Mouse (Mus musculus) retina, postnatal 7 days (tissue): ENCODE results near the gene Sct.
"Not testable (repeated sequence)": the region's sequence is repeated elsewhere in the genome, so short reads cannot be mapped to it uniquely, and the experiment has no call there.

Source experiments
- DNase-seq: peaks from one replicate; pipeline ENCODE4 v3.0.0-alpha.2; 2012; ENCODE audit warnings: low read depth, low spot score

Sct gene

DNA sequence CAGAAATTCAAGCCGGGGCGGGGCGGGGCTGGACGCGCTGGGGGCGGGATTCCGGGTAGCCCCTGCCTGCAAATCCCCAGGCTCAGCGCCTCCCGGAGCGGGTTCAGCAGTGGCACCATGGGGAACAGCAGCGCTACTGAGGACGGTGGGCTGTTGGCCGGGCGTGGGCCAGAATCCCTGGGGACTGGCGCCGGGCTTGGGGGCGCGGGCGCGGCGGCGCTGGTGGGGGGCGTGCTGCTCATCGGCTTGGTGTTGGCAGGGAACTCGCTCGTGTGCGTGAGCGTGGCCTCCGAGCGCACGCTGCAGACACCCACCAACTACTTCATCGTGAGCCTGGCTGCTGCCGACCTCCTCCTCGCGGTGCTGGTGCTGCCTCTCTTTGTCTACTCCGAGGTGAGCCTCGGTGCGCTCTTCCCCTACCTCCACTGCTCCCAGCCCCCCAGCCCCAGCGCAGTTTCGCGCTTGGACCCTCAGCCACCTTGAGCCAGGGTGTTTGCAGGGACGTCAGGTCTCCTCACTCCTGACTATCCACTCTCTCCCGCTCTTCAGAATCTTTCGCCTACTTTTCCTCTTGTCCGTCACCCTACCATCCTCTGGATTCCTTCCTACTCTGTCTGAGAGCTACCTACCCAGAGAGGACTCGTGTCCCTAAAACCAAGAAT lies 13.1 kb upstream of the Sct start, which contains the start of gene Drd4:
Gene Drd4, plus strand, starts transcription at position 86 of the 662 bp plus-strand sequence.
- no peak for DNase-seq

- DNase-seq = no peak
These were observed 9.1 kb upstream of the Sct start for GRCm38 (mm10) chr7:141288042-141288441.

DNA sequence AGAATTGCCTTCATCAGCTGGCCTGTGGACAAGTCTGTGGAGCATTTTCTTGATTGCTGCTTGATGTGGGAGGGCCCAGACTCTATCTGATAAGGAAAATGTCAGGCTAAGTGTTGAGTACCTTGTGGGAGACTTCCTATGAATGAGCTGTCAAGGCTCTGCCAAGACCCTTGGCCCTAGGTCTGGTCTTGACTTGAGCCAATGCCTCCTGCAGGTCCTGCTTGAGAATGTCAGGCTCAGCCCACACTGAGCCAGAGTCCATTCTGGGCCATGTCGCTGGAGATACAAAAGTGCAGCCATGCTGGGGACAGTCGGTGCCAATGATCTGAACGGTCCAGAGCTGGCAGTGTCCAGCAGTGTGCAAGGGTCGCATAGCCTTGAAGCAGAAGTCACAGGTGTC lies 3.8 kb upstream of the Sct start:
- DNase-seq = no peak

- no peak for DNase-seq
These were observed 2.5 kb upstream of the Sct start for GRCm38 (mm10) chr7:141281442-141281841.

DNA sequence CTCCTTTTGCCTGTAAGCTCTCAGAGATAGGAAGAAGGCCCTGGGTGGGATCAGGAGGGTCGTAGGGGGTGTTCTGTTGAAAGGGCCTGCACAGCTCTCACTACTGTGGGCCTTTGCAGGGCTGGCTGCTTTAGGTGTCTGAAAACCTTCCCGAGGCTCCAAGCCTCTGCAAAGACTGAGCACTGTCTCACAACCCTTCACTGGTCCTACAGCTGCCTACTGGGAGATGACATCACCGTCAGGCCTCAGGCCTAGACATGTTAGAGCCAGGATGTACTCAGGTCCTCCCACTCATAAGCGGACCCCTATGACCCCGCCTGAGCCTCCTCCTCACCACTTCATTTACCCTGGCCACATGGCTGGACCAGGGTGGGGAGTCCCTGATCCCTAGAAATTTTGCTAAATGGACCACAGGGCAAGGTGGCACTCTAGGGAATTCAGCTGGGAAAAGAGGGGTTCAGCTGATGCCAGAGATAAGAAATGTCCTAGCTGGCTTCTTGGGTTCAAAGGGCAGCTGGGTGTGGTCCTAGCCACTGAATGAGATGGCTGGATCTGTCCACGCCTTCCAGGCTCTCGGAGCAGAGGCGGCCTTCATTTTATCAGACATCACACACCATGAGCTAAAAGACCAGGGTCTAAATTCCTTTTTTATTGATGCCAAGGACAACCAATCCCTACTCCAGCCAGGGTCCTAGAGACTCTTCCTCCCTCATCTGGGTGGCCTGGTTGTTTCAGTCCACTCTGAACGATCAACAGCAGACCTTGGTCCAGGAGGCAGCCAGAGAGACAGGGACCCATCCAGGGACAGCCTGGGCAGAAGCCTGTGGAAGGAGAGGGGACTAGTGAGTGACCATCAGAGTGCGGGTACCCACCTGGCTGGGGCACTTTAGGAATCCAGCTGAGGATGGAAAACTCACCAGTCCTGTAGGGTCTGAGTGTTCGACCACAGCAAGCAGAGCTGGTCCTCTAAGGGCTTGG lies 943 bp downstream of the Sct start:
- no peak for DNase-seq

DNA sequence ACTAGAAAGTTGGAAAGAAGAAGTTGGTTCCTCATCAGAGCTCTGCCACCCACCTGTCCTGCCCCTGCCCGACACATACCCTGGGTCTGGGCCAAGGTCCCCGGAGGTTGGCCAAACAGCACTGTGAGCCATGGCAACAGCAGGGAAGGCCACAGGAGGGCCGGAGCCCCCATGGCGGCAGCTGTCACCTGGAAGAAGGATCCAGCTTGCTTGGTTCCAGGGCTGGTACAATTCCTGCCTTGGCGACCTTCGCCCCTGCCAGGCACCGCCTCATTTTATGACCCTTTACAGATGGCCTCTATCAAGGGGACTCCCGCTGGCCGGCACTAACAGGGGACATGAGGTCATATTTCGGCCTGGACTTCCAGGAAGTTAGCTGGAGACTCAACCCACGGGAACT lies 2.4 kb downstream of the Sct start, which contains the start of gene Cdhr5:
Gene Cdhr5, minus strand, starts transcription at position 241 of the 400 bp plus-strand sequence.
- no peak for DNase-seq

- DNase-seq = no peak
These were observed 3.6 kb downstream of the Sct start for GRCm38 (mm10) chr7:141275356-141275755.

DNA sequence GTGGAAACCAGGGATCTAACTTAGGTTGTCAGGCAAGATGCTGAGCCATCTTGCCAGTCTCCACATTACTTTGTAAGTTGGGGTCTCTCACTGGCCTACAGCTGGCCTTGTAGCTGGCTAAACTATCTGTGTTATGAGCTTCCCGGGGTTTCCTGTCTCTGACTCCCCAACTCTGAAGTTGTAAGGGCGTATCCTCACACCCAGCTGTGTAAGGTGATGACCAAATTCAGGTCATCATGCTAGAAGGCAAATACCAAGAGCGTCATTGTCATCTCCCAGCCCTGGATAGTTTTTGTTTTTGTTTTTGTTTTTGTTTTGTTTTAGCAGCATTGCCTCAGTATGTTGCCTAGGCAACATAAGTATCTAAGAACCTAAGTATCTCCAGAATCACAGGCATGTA lies 8.3 kb downstream of the Sct start:
- no peak for DNase-seq

- no peak for DNase-seq
These were observed 9.7 kb downstream of the Sct start for GRCm38 (mm10) chr7:141269273-141269545.

- DNase-seq = no peak
These were observed 10.3 kb downstream of the Sct start for GRCm38 (mm10) chr7:141268466-141269272.

DNA sequence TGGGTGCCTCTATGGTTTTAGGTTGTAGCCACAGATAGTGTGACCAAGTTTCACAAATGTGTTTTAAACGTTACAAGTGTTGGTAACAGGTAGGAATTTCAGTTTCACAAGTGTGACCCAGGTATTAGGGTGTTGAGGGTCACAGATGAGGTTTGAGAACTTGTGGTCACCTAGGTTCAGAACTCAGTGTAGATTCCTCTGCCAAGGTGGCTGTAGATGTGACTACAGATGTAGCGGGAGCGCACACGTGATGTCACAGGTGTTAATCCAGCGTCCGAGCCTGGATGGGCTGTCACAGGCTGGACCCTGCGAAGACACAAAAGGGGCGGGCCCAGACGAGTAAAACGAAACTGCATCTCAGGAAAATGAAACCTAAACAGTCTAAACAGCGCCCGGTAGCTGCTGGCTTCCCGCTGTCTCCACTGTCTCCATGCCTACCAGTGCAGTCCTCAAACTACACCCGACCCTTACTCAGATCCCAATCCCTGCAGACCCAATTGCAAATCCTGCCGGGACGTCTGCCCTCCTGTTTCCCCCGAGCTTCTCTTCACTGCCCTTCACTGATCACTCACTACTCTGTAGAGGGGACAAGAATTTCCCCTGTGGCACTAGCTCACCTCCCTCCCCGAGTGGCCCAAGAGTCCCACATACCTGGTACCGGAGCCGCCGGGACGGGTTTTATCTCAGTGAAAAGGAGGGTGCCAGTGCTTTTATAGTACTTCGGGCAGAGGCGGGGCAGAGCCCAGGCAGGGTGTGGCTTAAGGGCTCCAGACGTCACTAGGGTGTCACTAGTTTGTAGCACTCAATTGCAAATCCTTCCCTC lies 13.0 kb downstream of the Sct start, which contains the start of gene Irf7:
Gene Irf7, minus strand, starts transcription at position 743 of the 823 bp plus-strand sequence.
- DNase-seq = no peak

DNA sequence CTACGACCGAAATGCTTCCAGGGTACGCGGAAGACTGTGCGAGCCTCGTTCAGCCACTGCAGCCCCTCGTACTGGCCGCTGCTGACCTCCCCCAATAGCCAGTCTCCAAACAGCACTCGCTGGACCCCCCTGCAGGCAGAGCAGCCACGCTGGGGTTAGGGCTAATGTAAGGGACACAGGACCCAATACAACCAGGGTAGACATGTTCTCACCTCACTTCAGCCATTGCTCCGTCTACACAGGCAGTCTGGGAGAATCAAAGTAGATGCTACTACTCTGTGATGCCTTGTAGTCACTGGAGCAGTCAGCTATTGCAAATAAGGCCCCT lies 13.6 kb downstream of the Sct start:
- no peak for DNase-seq

DNA sequence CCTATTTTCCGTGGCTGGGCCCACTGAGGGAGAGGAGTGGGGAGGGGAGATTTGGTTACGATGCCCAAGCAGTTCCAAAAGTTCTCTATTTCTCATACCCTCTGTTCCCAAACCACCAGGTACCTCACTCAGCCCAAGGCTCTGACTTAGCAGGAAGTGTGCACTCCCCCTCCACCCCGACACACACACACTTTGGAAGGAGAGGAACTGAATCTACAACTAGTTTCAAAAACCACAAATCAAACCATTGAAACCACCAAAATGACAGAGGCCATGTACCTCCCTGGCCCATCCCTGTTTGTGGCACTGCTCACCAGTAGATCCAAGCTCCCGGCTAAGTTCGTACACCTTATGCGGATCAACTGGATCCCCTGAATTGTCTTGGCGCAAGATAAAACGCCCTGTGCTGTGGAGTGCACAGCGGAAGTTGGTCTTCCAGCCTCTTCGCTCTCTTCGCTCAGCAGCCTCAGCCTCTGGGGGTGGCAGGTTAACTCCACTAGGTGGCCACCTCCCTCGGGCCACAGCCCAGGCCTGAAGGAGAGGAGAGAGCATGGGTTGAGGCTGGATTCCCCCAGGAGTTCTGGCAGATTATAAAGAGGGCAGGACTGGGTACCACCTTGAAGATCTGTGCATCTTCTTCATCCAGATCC lies 14.0 kb downstream of the Sct start:
- no peak for DNase-seq

DNA sequence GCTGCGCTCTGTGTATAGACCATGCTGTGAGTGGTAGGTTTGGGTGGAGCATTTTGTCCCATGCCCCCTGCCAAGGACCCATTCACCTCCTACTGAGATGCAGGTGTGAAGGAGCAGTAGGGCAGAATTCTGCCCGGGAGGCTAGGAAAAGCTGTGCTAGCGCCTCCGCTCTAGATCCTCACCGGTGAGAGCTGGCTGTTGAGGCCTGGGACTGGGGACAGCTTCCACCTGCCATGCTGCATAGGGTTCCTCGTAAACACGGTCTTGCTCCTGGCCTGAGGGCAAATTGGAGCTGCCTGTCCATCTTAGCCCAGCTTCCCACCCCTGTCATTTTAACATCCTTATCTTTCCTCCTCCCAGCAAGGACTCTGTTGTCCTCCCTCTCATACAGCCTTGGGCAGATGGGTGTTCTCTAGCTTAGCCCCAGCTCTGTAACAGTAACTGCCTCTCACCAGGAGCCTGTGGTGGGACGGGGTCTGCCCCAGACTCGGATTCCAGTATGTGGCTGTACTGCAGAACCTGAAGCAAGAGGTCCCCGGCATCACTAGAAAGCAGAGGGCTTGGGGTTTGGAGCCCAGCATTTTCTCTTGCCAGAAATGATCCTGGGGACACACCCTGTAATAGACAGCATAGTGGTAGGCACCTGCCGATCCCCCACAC lies 14.8 kb downstream of the Sct start:
- DNase-seq = no peak

DNA sequence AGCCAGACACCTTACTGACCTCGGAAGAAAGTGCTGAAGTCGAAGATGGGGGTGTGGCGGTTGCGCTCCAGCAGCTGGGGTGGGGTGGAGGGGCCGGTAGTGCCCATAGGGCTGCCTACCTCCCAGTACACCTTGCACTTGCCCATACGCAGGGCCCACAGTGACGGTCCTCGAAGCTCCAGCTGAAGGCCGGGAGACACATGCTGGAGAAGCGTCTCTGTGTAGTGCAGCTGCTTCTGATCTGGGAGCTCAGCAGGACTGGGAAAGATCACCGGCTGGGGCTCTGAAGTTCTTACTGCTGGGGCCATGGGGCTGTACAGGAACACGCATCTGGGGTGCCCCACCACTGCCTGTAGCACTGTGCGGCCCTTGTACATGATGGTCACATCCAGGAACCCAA lies 15.3 kb downstream of the Sct start:
- DNase-seq = no peak

DNA sequence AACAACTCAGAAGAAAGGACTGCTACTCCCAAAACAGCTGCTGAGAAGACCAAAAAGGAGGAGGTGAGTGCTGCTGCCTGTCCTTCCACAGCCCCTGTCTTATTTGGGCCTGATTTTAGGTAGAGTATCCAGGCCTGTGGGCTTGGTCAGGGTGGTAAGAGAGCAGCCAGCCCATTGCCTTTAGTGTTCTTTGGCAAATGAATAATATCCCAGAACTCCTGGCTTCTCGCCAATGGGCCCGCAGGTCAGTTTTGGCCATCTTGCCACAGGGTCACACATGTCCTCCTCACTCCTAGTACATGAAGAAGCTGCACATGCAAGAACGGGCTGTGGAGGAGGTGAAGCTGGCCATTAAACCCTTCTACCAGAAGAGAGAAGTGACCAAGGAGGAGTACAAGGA lies 17.5 kb downstream of the Sct start:
- DNase-seq = no peak

DNA sequence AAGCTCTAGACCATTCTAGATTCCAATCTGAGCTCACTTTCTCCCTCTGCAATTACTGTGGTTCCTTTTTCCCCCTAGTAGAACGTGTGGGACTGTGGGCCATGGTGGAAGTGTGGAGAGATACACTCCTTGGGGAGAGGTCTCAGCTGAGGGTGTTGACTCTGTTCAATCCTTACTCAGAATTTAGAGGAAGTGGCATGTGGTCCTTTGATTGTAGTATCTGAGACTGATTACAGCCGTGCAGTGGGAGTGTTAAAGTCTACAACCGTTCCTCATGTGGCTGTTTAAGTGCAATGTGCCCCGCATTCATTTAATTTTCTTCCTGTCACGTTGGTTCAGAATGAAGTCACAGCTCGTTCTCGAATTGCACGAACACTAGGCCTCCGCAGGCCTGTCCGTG lies 22.8 kb downstream of the Sct start:
- DNase-seq = no peak

GRCm38 (mm10) chr7:141250486-141250885 lies 28.4 kb downstream of the Sct start:
- DNase-seq = not testable (repeated sequence)

DNA sequence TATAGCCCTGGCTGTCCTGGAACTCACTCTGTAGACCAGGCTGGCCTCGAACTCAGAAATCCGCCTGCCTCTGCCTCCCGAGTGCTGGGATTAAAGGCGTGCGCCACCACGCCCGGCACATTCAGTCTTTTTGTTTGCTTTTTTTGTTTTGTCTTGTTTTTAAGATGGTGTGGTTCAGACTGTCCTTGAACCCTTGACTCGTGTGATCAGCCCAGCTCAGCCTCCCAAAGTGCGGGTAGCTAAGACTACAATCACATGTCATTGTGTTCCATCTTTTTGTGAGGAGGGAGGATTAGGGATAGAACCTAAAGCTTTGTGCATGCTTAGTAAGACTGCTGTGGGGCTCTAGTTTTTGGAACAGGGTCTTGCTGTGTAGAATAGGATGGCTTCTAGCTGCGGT lies 47.4 kb downstream of the Sct start:
- no peak for DNase-seq

- DNase-seq = no peak
These were observed 47.8 kb downstream of the Sct start for GRCm38 (mm10) chr7:141231111-141231510.
